Mouse (Mus musculus): Measurements from ENCODE around the gene Ppip5k2. TPM values are rescaled to one million over a fixed set of nuclear protein-coding genes. Genes with fewer than 3 reads are reported as not detected.

Ppip5k2 gene
- polyA plus RNA-seq (2012; rRNA removed): 55.7 and 65.7 TPM in 2 replicates

DNA sequence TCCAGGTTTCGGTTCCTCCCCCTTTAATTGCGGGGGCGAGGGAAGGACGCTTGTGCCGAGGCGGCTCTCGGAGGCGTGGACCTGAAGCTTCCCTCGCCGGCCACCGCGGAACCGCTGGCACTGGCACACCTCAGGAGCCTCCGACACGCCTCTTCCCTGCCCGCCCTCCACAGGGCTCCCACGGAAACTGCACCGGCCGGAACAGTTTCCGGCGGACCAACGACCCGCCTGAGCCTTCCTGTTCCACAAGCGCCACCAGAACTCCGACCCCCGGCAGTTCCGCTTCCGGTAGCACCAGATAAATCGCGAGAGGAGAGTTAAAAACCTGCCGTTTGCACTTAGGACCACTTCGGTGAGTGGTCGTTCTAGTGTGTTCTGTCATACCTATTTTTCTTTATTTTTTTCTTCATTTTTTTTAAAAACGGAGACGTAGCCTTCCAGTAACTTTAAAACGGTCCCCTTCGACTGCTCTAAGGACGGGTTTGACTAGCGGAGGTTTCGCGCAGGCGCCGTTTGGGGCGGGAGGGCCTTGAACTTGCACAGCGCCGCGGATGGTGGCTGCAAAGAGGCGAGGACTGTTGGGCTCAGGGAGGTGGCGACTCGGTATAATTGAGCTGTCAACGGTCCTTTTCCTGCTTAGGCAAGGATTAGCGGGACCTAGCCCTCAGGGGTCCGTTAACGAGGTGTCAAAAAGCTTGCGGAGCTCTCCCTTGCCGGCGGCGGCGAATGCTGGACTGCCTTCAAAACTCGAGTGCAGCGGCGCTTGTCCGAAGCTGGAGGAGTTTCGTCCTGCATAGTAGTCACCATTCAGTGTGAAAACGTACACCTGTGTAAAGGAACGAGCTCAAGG lies at the start of gene Ppip5k2, which contains the start of gene Gin1:
TSS of gene Ppip5k2 (minus strand) at position 508 of the 850 bp plus-strand sequence.
TSS of gene Gin1 (plus strand) at position 269 of the 850 bp plus-strand sequence.
- peak; percentile 99 for DNase-seq (ENCODE audit: low read depth)
- peak; percentile 74; the same call in 1 of the 2 replicates for TF ChIP-seq POLR2A (IDR thresholded peaks at IDR 0.05; ENCODE audit: borderline replicate concordance, extremely low read depth, insufficient read depth, insufficient read length, poor library complexity, severe bottlenecking)
- peak; percentile 41; the same call in 1 of the 2 replicates for TF ChIP-seq CTCF (IDR thresholded peaks at IDR 0.05; ENCODE audit: borderline replicate concordance, extremely low read depth, insufficient read depth, insufficient read length)

DNA sequence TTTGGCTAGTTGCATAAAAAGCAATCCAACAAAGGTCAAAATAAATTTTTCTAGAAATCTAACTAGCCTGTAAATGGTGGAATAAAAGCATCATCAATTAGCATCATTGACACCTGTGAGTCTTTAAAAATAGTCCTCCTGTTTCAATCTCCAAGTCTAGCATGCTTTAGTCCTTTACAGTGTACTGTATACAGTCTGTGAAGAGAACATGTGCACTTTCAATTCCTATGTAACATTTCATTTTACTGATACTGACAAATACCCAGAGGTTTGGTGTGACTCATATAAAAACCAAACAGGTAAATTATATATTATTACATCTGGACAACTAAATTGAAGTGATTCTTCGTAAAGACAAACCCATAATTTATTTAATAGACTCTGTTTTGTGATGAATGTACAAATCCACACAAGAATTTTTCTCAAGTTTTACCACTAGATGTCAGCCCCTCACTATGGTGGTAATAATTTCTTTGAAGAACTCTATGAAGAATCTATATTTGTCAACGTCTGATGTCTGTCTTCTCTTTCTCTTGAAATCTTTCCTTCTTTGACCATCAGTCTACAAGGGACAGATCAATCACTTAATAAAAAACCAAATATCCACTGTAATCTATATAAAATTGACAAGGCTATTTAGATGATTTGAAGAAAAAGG lies 39.2 kb upstream of the Ppip5k2 start:
- peak; percentile 87 for DNase-seq (ENCODE audit: low read depth)
- 0 out of 2 replicates have a peak, but pooled peaks have one; percentile 7 for TF ChIP-seq CTCF (IDR thresholded peaks at IDR 0.05; ENCODE audit: borderline replicate concordance, extremely low read depth, insufficient read depth, insufficient read length)
- TF ChIP-seq POLR2A (IDR thresholded peaks at IDR 0.05; ENCODE audit: borderline replicate concordance, extremely low read depth, insufficient read depth, insufficient read length, poor library complexity, severe bottlenecking): no peak

DNA sequence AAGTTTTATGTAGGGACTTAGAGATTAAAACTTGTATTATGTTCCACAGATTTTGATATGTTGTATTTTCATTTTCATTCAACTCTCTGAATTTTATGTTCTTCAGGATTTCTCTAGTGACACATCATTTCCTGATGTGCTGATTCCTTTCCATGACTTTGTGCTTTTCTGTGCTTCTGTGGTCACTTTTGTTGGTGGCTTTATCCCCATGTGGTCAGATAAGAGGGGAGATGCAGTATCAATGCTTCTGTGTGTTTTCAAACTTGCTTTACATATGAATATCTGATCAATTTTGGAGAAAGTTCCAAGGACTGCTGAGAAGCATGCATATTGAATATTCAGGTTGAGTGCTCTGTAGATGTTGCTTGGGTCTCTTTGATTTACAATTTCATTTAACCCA lies 34.3 kb upstream of the Ppip5k2 start:
- DNase-seq (ENCODE audit: low read depth): no peak
- TF ChIP-seq POLR2A (IDR thresholded peaks at IDR 0.05; ENCODE audit: borderline replicate concordance, extremely low read depth, insufficient read depth, insufficient read length, poor library complexity, severe bottlenecking) (no peak), CTCF (IDR thresholded peaks at IDR 0.05; ENCODE audit: borderline replicate concordance, extremely low read depth, insufficient read depth, insufficient read length) (no peak)

DNA sequence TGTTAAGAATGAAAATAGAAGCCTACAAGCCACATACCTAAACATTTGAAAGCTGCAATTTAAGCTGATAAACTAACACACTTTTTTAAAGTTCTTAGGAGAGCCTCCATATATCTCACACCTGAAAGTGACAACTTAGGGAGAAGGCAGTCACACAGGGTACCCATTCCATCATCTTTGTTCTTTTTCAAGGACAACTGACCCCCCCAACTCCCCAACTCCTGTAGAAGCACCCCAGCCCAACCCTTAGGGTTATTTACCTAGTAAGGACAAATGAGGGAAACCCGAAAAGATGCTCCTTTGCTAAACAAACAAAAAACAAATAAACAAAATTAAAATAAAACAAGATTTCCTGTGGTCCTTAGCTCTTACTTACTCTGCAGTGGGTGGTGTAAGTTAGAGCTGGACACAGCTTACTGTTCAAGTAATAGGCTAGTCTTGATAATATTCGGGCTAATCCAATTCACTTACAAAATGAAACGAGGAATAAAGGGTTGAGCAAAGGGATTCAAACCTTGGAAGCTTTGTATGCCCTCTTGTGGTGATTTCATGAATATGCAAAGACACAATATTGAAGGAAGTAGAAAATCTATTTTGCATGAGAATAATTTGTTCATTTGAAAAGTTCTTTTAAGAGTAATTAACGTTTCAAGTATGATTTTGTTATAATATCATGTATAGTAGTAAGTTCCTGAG lies 32.1 kb upstream of the Ppip5k2 start:
- peak; percentile 64 for DNase-seq (ENCODE audit: low read depth)
- TF ChIP-seq POLR2A (IDR thresholded peaks at IDR 0.05; ENCODE audit: borderline replicate concordance, extremely low read depth, insufficient read depth, insufficient read length, poor library complexity, severe bottlenecking): no peak
- no peak for TF ChIP-seq CTCF (IDR thresholded peaks at IDR 0.05; ENCODE audit: borderline replicate concordance, extremely low read depth, insufficient read depth, insufficient read length)

DNA sequence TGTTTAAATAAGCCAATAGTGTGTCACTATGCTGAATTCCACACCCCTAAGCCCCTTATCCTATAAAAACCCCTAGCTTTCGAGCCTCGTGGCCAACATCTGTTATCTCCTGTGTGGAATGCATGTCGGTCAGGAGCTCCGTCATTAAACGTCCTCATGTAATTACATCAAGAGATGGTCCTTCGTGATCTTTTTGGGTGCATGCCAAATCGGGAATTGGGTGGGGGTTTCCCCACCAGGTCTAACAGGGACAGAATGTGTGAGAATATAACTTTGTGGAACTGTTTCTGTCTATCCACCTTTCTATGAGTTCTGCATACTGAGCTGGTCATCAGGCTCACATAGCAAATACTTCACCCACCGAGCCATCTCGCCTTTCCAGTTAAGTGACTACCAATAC lies 25.7 kb upstream of the Ppip5k2 start:
- TF ChIP-seq CTCF (IDR thresholded peaks at IDR 0.05; ENCODE audit: borderline replicate concordance, extremely low read depth, insufficient read depth, insufficient read length): no peak
- DNase-seq (ENCODE audit: low read depth): no peak

DNA sequence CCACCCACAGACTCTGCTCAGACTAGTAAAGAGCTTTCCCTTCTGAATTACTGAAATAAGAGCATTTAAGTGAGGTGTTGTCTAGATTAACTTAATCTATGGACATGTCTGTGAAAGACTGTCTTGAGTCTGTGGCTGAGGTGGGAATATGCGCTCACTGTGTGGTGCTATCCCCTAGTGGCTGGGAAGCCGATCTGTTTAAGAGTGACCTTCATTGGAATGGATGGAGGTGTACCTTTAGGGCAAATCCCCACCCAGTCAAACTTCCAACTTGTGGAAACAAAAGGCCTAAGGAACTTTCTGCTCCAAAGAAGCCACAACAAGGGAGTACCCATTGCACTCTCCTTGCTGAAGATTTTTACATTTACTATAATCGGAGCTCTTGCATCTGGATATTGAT lies 23.9 kb upstream of the Ppip5k2 start:
- no peak for DNase-seq (ENCODE audit: low read depth)

GRCm38 (mm10) chr1:97788490-97788889 lies 18.3 kb upstream of the Ppip5k2 start:
- peak; percentile 45 for DNase-seq (ENCODE audit: low read depth)
- no peak for TF ChIP-seq POLR2A (IDR thresholded peaks at IDR 0.05; ENCODE audit: borderline replicate concordance, extremely low read depth, insufficient read depth, insufficient read length, poor library complexity, severe bottlenecking)
- TF ChIP-seq CTCF (IDR thresholded peaks at IDR 0.05; ENCODE audit: borderline replicate concordance, extremely low read depth, insufficient read depth, insufficient read length): no peak

More for the DNA sequence above, 23.9 kb upstream of the Ppip5k2 start:
- TF ChIP-seq POLR2A (IDR thresholded peaks at IDR 0.05; ENCODE audit: borderline replicate concordance, extremely low read depth, insufficient read depth, insufficient read length, poor library complexity, severe bottlenecking) (no peak), CTCF (IDR thresholded peaks at IDR 0.05; ENCODE audit: borderline replicate concordance, extremely low read depth, insufficient read depth, insufficient read length) (no peak)

- TF ChIP-seq POLR2A (IDR thresholded peaks at IDR 0.05; ENCODE audit: borderline replicate concordance, extremely low read depth, insufficient read depth, insufficient read length, poor library complexity, severe bottlenecking): no peak
- DNase-seq (ENCODE audit: low read depth): no peak
Observed at GRCm38 (mm10) chr1:97787674-97788073, 17.5 kb upstream of the Ppip5k2 start.

GRCm38 (mm10) chr1:97785685-97786393 lies 15.6 kb upstream of the Ppip5k2 start:
- DNase-seq (ENCODE audit: low read depth): no peak
- TF ChIP-seq POLR2A (IDR thresholded peaks at IDR 0.05; ENCODE audit: borderline replicate concordance, extremely low read depth, insufficient read depth, insufficient read length, poor library complexity, severe bottlenecking) (no peak), CTCF (IDR thresholded peaks at IDR 0.05; ENCODE audit: borderline replicate concordance, extremely low read depth, insufficient read depth, insufficient read length) (no peak)

DNA sequence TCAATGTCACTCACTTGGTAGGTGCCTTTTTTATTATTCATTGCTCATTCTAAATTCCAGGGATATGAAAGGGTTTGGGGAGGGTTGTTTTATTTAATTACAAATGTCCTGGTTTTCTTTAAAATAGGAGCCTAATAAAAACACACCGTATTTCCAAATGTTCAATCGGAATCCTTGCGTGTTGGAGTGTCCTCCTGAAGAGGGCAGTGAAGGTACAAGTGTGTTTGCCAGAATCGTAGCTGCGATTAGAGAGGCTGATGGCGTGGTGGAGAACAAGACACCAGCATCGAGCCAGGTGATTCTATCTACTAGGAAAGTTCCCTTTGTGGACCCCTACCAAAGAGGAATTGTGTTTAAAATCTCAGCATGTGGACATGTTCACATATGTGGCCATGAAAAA lies 14.7 kb upstream of the Ppip5k2 start:
- TF ChIP-seq POLR2A (IDR thresholded peaks at IDR 0.05; ENCODE audit: borderline replicate concordance, extremely low read depth, insufficient read depth, insufficient read length, poor library complexity, severe bottlenecking): no peak
- TF ChIP-seq CTCF (IDR thresholded peaks at IDR 0.05; ENCODE audit: borderline replicate concordance, extremely low read depth, insufficient read depth, insufficient read length): peak; percentile 13; the same call in 1 of the 2 replicates
- DNase-seq (ENCODE audit: low read depth): peak; percentile 11

- TF ChIP-seq CTCF (IDR thresholded peaks at IDR 0.05; ENCODE audit: borderline replicate concordance, extremely low read depth, insufficient read depth, insufficient read length) (no peak), POLR2A (IDR thresholded peaks at IDR 0.05; ENCODE audit: borderline replicate concordance, extremely low read depth, insufficient read depth, insufficient read length, poor library complexity, severe bottlenecking) (no peak)
- DNase-seq (ENCODE audit: low read depth): no peak
Observed at GRCm38 (mm10) chr1:97781674-97782073, 11.5 kb upstream of the Ppip5k2 start.
